Mouse (Mus musculus): ENCODE results near the gene 4933402D24Rik. TPM values are rescaled to one million over a fixed set of nuclear protein-coding genes. Genes with fewer than 3 reads are reported as not detected.

The 4933402D24Rik gene
- 0.08 and 0.12 TPM in 2 replicates for polyA plus RNA-seq (2015; fragmentation: Nextera tagmentation; extraction: Ambion mirVana)

- WGBS: 76% methylated on average over 5 of the region's 5 CpGs
- ATAC-seq (ENCODE audit: insufficient read depth, low FRiP score, low read depth): no peak
- Histone ChIP-seq H3K27ac (no peak within 1 kb of the TSS), H3K4me1 (no peaks in the 10 kb centered on the region), H3K4me2 (no peak within 1 kb of the TSS), H3K4me3 (replicated peaks) (no peak within 1 kb of the TSS), H3K9ac (no peak within 1 kb of the TSS), H3K27me3 (replicated peaks) (no peaks in the 10 kb centered on the region), H3K9me3 (no peaks in the 10 kb centered on the region), H3K36me3 (no peaks in the 10 kb centered on the region)
These were observed at the start of gene 4933402D24Rik for GRCm38 (mm10) chr1:63769167-63769566. 4933402D24Rik (minus strand) TSS chr1:63769267.

GRCm38 (mm10) chr1:63808584-63808983 is 39.5 kb upstream of the 4933402D24Rik start:
- H3K9ac ChIP-seq: no peak overlapping the region
- H3K4me2 ChIP-seq: no peak overlapping the region
- no peaks in the 10 kb centered on the region for H3K9me3 ChIP-seq
- H3K27me3 ChIP-seq (replicated peaks): no peaks in the 10 kb centered on the region
- WGBS: 53% methylated on average over 3 of the region's 3 CpGs
- ATAC-seq (ENCODE audit: insufficient read depth, low FRiP score, low read depth): no peak
- H3K4me1 ChIP-seq: no peaks in the 10 kb centered on the region
- no peaks in the 10 kb centered on the region for H3K36me3 ChIP-seq
- no peak overlapping the region for H3K27ac ChIP-seq
- no peak overlapping the region for H3K4me3 ChIP-seq (replicated peaks)

GRCm38 (mm10) chr1:63805095-63805494 is 36.0 kb upstream of the 4933402D24Rik start:
- Histone ChIP-seq H3K36me3 (no peaks in the 10 kb centered on the region), H3K4me2 (no peak overlapping the region), H3K27me3 (replicated peaks) (no peaks in the 10 kb centered on the region), H3K4me1 (no peaks in the 10 kb centered on the region), H3K27ac (no peak overlapping the region), H3K4me3 (replicated peaks) (no peak overlapping the region), H3K9me3 (no peaks in the 10 kb centered on the region), H3K9ac (no peak overlapping the region)
- ATAC-seq (ENCODE audit: insufficient read depth, low FRiP score, low read depth): no peak

GRCm38 (mm10) chr1:63794326-63794725 is 25.3 kb upstream of the 4933402D24Rik start:
- no peak for ATAC-seq (ENCODE audit: insufficient read depth, low FRiP score, low read depth)
- no peaks in the 10 kb centered on the region for H3K4me1 ChIP-seq
- no peaks in the 10 kb centered on the region for H3K36me3 ChIP-seq
- H3K9me3 ChIP-seq: no peaks in the 10 kb centered on the region
- H3K27ac ChIP-seq: no peak overlapping the region
- no peak overlapping the region for H3K4me3 ChIP-seq (replicated peaks)
- H3K27me3 ChIP-seq (replicated peaks): no peaks in the 10 kb centered on the region
- no peak overlapping the region for H3K4me2 ChIP-seq
- no peak overlapping the region for H3K9ac ChIP-seq

- no peak for ATAC-seq (ENCODE audit: insufficient read depth, low FRiP score, low read depth)
- H3K4me3 ChIP-seq (replicated peaks): no peak overlapping the region
- no peaks in the 10 kb centered on the region for H3K36me3 ChIP-seq
- no peaks in the 10 kb centered on the region for H3K27me3 ChIP-seq (replicated peaks)
- H3K4me1 ChIP-seq: no peaks in the 10 kb centered on the region
- H3K27ac ChIP-seq: no peak overlapping the region
- H3K9ac ChIP-seq: no peak overlapping the region
- no peak overlapping the region for H3K4me2 ChIP-seq
- 51% methylated on average over 4 of the region's 4 CpGs for WGBS
- H3K9me3 ChIP-seq: no peaks in the 10 kb centered on the region
These were observed 8.0 kb upstream of the 4933402D24Rik start for GRCm38 (mm10) chr1:63776902-63777630.

GRCm38 (mm10) chr1:63776396-63776795 is 7.3 kb upstream of the 4933402D24Rik start:
- Histone ChIP-seq H3K27ac (no peak overlapping the region), H3K9me3 (no peaks in the 10 kb centered on the region), H3K4me2 (no peak overlapping the region), H3K36me3 (no peaks in the 10 kb centered on the region), H3K4me1 (no peaks in the 10 kb centered on the region), H3K4me3 (replicated peaks) (no peak overlapping the region), H3K27me3 (replicated peaks) (no peaks in the 10 kb centered on the region), H3K9ac (no peak overlapping the region)
- no peak for ATAC-seq (ENCODE audit: insufficient read depth, low FRiP score, low read depth)
- WGBS: 53% methylated on average over 1 of the region's 1 CpGs

- H3K9me3 ChIP-seq: no peaks in the 10 kb centered on the region
- no peaks in the 10 kb centered on the region for H3K4me1 ChIP-seq
- ATAC-seq (ENCODE audit: insufficient read depth, low FRiP score, low read depth): no peak
- WGBS: 72% methylated on average over 7 of the region's 7 CpGs
- no peak overlapping the region for H3K9ac ChIP-seq
- no peaks in the 10 kb centered on the region for H3K27me3 ChIP-seq (replicated peaks)
- H3K36me3 ChIP-seq: no peaks in the 10 kb centered on the region
- H3K4me3 ChIP-seq (replicated peaks): no peak overlapping the region
- no peak overlapping the region for H3K4me2 ChIP-seq
- no peak overlapping the region for H3K27ac ChIP-seq
These were observed 1.2 kb upstream of the 4933402D24Rik start for GRCm38 (mm10) chr1:63770309-63770708.

GRCm38 (mm10) chr1:63768112-63768511 is 955 bp downstream of the 4933402D24Rik start:
- Histone ChIP-seq H3K9ac (no peak overlapping the region), H3K4me3 (replicated peaks) (no peak overlapping the region), H3K9me3 (no peaks in the 10 kb centered on the region), H3K36me3 (no peaks in the 10 kb centered on the region), H3K4me1 (no peaks in the 10 kb centered on the region), H3K4me2 (no peak overlapping the region), H3K27me3 (replicated peaks) (no peaks in the 10 kb centered on the region), H3K27ac (no peak overlapping the region)
- 53% methylated on average over 8 of the region's 8 CpGs for WGBS
- no peak for ATAC-seq (ENCODE audit: insufficient read depth, low FRiP score, low read depth)

GRCm38 (mm10) chr1:63764395-63764794 is 4.7 kb downstream of the 4933402D24Rik start:
- no peak overlapping the region for H3K27ac ChIP-seq
- no peaks in the 10 kb centered on the region for H3K27me3 ChIP-seq (replicated peaks)
- H3K4me3 ChIP-seq (replicated peaks): no peak overlapping the region
- H3K9me3 ChIP-seq: no peaks in the 10 kb centered on the region
- 83% methylated on average over 7 of the region's 7 CpGs for WGBS
- H3K36me3 ChIP-seq: no peaks in the 10 kb centered on the region
- H3K9ac ChIP-seq: no peak overlapping the region
- H3K4me1 ChIP-seq: no peaks in the 10 kb centered on the region
- H3K4me2 ChIP-seq: no peak overlapping the region
- no peak for ATAC-seq (ENCODE audit: insufficient read depth, low FRiP score, low read depth)

- H3K27me3 ChIP-seq (replicated peaks): no peaks in the 10 kb centered on the region
- no peaks in the 10 kb centered on the region for H3K9me3 ChIP-seq
- H3K4me2 ChIP-seq: no peak overlapping the region
- no peak overlapping the region for H3K9ac ChIP-seq
- no peaks in the 10 kb centered on the region for H3K4me1 ChIP-seq
- H3K4me3 ChIP-seq (replicated peaks): no peak overlapping the region
- 45% methylated on average over 7 of the region's 7 CpGs for WGBS
- H3K36me3 ChIP-seq: no peaks in the 10 kb centered on the region
- no peak overlapping the region for H3K27ac ChIP-seq
- no peak for ATAC-seq (ENCODE audit: insufficient read depth, low FRiP score, low read depth)
These were observed 5.1 kb downstream of the 4933402D24Rik start for GRCm38 (mm10) chr1:63763881-63764386.

- ATAC-seq (ENCODE audit: insufficient read depth, low FRiP score, low read depth): no peak; the same call in 1 of the 2 replicates
- Histone ChIP-seq H3K4me1 (no peaks in the 10 kb centered on the region), H3K9ac (no peak overlapping the region), H3K36me3 (no peaks in the 10 kb centered on the region), H3K27me3 (replicated peaks) (no peaks in the 10 kb centered on the region), H3K4me2 (no peak overlapping the region), H3K27ac (no peak overlapping the region), H3K9me3 (no peaks in the 10 kb centered on the region), H3K4me3 (replicated peaks) (no peak overlapping the region)
- WGBS: 18% methylated on average over 3 of the region's 3 CpGs
These were observed 5.8 kb downstream of the 4933402D24Rik start for GRCm38 (mm10) chr1:63763212-63763694.

GRCm38 (mm10) chr1:63756005-63756404 is 13.1 kb downstream of the 4933402D24Rik start:
- no peak overlapping the region for H3K4me2 ChIP-seq
- no peak overlapping the region for H3K27ac ChIP-seq
- no peak for ATAC-seq (ENCODE audit: insufficient read depth, low FRiP score, low read depth)
- H3K9me3 ChIP-seq: no peaks in the 10 kb centered on the region
- H3K36me3 ChIP-seq: 0 out of 2 replicates have a peak, but pooled peaks cover 4% of the 10 kb centered on the region
- no peak overlapping the region for H3K4me3 ChIP-seq (replicated peaks)
- H3K27me3 ChIP-seq (replicated peaks): no peaks in the 10 kb centered on the region
- no peaks in the 10 kb centered on the region for H3K4me1 ChIP-seq
- H3K9ac ChIP-seq: no peak overlapping the region
- 68% methylated on average over 2 of the region's 2 CpGs for WGBS

All from stomach, embryonic 15.5 days (tissue).